Mouse (Mus musculus): ENCODE data around the gene Tmem213. TPM values are rescaled to one million over a fixed set of nuclear protein-coding genes. Genes with fewer than 3 reads are reported as not detected.
A peak's percentile ranks its signal among the peaks of the same experiment; 100 is the strongest.

Tmem213 gene
- polyA plus RNA-seq, 1 experiment from 2014 or later, result 2.1 TPM

GRCm38 (mm10) chr6:38159576-38159975 is 50.5 kb downstream of the Tmem213 start:
- ATAC-seq (ENCODE audit: insufficient number of reproducible peaks, insufficient read depth, low FRiP score, low TSS enrichment, low read depth), result no peak
- H3K4me1 ChIP-seq, result peaks cover 24% of the 10 kb centered on the region
- WGBS, result 82% methylated on average over 4 of the region's 4 CpGs
- no peaks in the 10 kb centered on the region for H3K27me3 ChIP-seq
- H3K27ac ChIP-seq, result no peak overlapping the region
- H3K9me3 ChIP-seq, result no peaks in the 10 kb centered on the region
- H3K4me3 ChIP-seq, result no peak overlapping the region
- H3K36me3 ChIP-seq, result peaks cover 43% of the 10 kb centered on the region
- H3K9ac ChIP-seq, result no peak overlapping the region
- no peak overlapping the region for H3K4me2 ChIP-seq

GRCm38 (mm10) chr6:38160102-38160501 is 51.0 kb downstream of the Tmem213 start:
- Histone ChIP-seq H3K4me2 (no peak overlapping the region), H3K9me3 (no peaks in the 10 kb centered on the region), H3K4me1 (peaks cover 29% of the 10 kb centered on the region), H3K36me3 (peaks cover 42% of the 10 kb centered on the region), H3K9ac (no peak overlapping the region), H3K27ac (peak overlapping the region; percentile 62; the same call in 1 of the 2 replicates), H3K4me3 (no peak overlapping the region), H3K27me3 (no peaks in the 10 kb centered on the region)
- no peak for ATAC-seq (ENCODE audit: insufficient number of reproducible peaks, insufficient read depth, low FRiP score, low TSS enrichment, low read depth)
- 8% methylated on average over 3 of the region's 3 CpGs for WGBS

- ATAC-seq (ENCODE audit: insufficient number of reproducible peaks, insufficient read depth, low FRiP score, low TSS enrichment, low read depth), result no peak
- Histone ChIP-seq H3K9me3 (no peaks in the 10 kb centered on the region), H3K4me3 (no peak overlapping the region), H3K27me3 (no peaks in the 10 kb centered on the region), H3K36me3 (peaks cover 40% of the 10 kb centered on the region), H3K4me2 (no peak overlapping the region), H3K27ac (peak overlapping the region; percentile 62), H3K4me1 (peaks cover 34% of the 10 kb centered on the region), H3K9ac (no peak overlapping the region)
- WGBS, result 66% methylated on average over 2 of the region's 2 CpGs
Measured at GRCm38 (mm10) chr6:38160556-38160955, 51.5 kb downstream of the Tmem213 start.

GRCm38 (mm10) chr6:38162825-38163504 is 53.9 kb downstream of the Tmem213 start:
- Histone ChIP-seq H3K27me3 (no peaks in the 10 kb centered on the region), H3K4me1 (peaks cover 39% of the 10 kb centered on the region), H3K9me3 (no peaks in the 10 kb centered on the region), H3K4me2 (no peak overlapping the region), H3K4me3 (no peak overlapping the region), H3K27ac (no peak overlapping the region), H3K9ac (no peak overlapping the region), H3K36me3 (peaks cover 32% of the 10 kb centered on the region)
- 66% methylated on average over 14 of the region's 14 CpGs for WGBS
- no peak for ATAC-seq (ENCODE audit: insufficient number of reproducible peaks, insufficient read depth, low FRiP score, low TSS enrichment, low read depth)

GRCm38 (mm10) chr6:38164705-38165104 is 55.6 kb downstream of the Tmem213 start:
- Histone ChIP-seq H3K4me1 (peaks cover 31% of the 10 kb centered on the region), H3K9ac (no peak overlapping the region), H3K36me3 (peaks cover 45% of the 10 kb centered on the region), H3K27me3 (no peaks in the 10 kb centered on the region), H3K9me3 (no peaks in the 10 kb centered on the region), H3K4me3 (no peak overlapping the region), H3K27ac (no peak overlapping the region), H3K4me2 (no peak overlapping the region)
- no peak for ATAC-seq (ENCODE audit: insufficient number of reproducible peaks, insufficient read depth, low FRiP score, low TSS enrichment, low read depth)
- 61% methylated on average over 6 of the region's 6 CpGs for WGBS

- WGBS, result 24% methylated on average over 6 of the region's 6 CpGs
- Histone ChIP-seq H3K36me3 (peaks cover 52% of the 10 kb centered on the region), H3K4me2 (no peak overlapping the region)
Measured at GRCm38 (mm10) chr6:38165385-38165784, 56.3 kb downstream of the Tmem213 start.

More at GRCm38 (mm10) chr6:38165385-38165784, 56.3 kb downstream of the Tmem213 start:
- no peak for ATAC-seq (ENCODE audit: insufficient number of reproducible peaks, insufficient read depth, low FRiP score, low TSS enrichment, low read depth)
- H3K4me1 ChIP-seq, result peaks cover 30% of the 10 kb centered on the region
- peak overlapping the region; percentile 79 for H3K27ac ChIP-seq
- no peak overlapping the region for H3K4me3 ChIP-seq
- no peaks in the 10 kb centered on the region for H3K27me3 ChIP-seq
- H3K9me3 ChIP-seq, result no peaks in the 10 kb centered on the region
- H3K9ac ChIP-seq, result peak overlapping the region; percentile 11; the same call in 1 of the 2 replicates

Other genes with a start within 250 kb of the Tmem213 start
- gene Trim24, start 238.4 kb upstream of the Tmem213 start, polyA plus RNA-seq (2015; fragmentation: Nextera tagmentation; extraction: Ambion mirVana), result 17.3 and 18.8 TPM in 2 replicates
- 4.1 and 6.6 TPM in 2 replicates for gene Svopl, start 62.3 kb upstream of the Tmem213 start, polyA plus RNA-seq (2015; fragmentation: Nextera tagmentation; extraction: Ambion mirVana)
- gene Atp6v0a4, start 15.3 kb downstream of the Tmem213 start, polyA plus RNA-seq (2015; fragmentation: Nextera tagmentation; extraction: Ambion mirVana), result 1.1 and 1.3 TPM in 2 replicates
- 7.7 and 8.3 TPM in 2 replicates for gene D630045J12Rik, start 144.8 kb downstream of the Tmem213 start, polyA plus RNA-seq (2015; fragmentation: Nextera tagmentation; extraction: Ambion mirVana)
- gene Zc3hav1l, start 190.0 kb downstream of the Tmem213 start, polyA plus RNA-seq (2015; fragmentation: Nextera tagmentation; extraction: Ambion mirVana), result 13.7 and 15.6 TPM in 2 replicates
- gene Zc3hav1, start 245.3 kb downstream of the Tmem213 start, polyA plus RNA-seq (2015; fragmentation: Nextera tagmentation; extraction: Ambion mirVana), result 3.2 and 4.0 TPM in 2 replicates